ENCODE assay signal across 27 mouse cellular contexts in genomic region chr6:92640896-92641295, GRCm38 (mm10).
DNase-seq lines count a peak whose midpoint lies in the region; ATAC-seq and TF ChIP-seq lines count a peak whose summit lies in the region.
"Had no signal": no experiment of that assay in that cellular context is flagged by ENCODE, and none has a peak within 500 bp of the region (broad histone marks: within the 10 kb centered on the region; RNA-seq: fewer than 3 reads in every experiment).

No protein-coding gene starts in this region.

- TF ChIP-seq CTCF in forebrain, postnatal 0 days (IDR thresholded peaks at IDR 0.05; ENCODE audit: low read depth), result no peak
- no peak for TF ChIP-seq CTCF in layer of hippocampus, adult 2 months (conservative IDR thresholded peaks at IDR 0.05)

- H3K4me2 ChIP-seq in forebrain, postnatal 0 days (ENCODE audit: low read depth), result no peak overlapping the region
- H3K4me2 ChIP-seq in forebrain, embryonic 13.5 days, result no peak overlapping the region
- H3K4me2 ChIP-seq: embryonic facial prominence, embryonic 13.5 days; embryonic facial prominence, embryonic 15.5 days; forebrain, embryonic 12.5 days; forebrain, embryonic 15.5 days had no signal

- H3K4me1 ChIP-seq in forebrain, postnatal 0 days (ENCODE audit: insufficient read depth), result no peaks in the 10 kb centered on the region
- H3K4me1 ChIP-seq in forebrain, embryonic 13.5 days, result no peaks in the 10 kb centered on the region
- H3K4me1 ChIP-seq: embryonic facial prominence, embryonic 13.5 days; embryonic facial prominence, embryonic 15.5 days; forebrain, embryonic 10.5 days; forebrain, embryonic 12.5 days had no signal

- H3K27ac ChIP-seq in forebrain, postnatal 0 days (ENCODE audit: low read depth, low read length), result no peak overlapping the region
- no peak overlapping the region for H3K27ac ChIP-seq in forebrain, embryonic 13.5 days
- peak overlapping the region; percentile 91 for H3K27ac ChIP-seq in layer of hippocampus, adult 2 months
- H3K27ac ChIP-seq: embryonic facial prominence, embryonic 13.5 days; embryonic facial prominence, embryonic 15.5 days; forebrain, embryonic 10.5 days; forebrain, embryonic 12.5 days; forebrain, embryonic 15.5 days had no signal

- no peak for ATAC-seq in forebrain, postnatal 0 days
- ATAC-seq in forebrain, embryonic 13.5 days, result no peak
- ATAC-seq: activated CD4-positive, CD25-positive, alpha-beta regulatory T cell, adult 4 months; CD4-positive, CD25-positive, alpha-beta regulatory T cell, adult 4 months; forebrain, embryonic 15.5 days; Patski had no signal

- no peaks in the 10 kb centered on the region for H3K9me3 ChIP-seq in forebrain, postnatal 0 days (ENCODE audit: low read length)
- no peaks in the 10 kb centered on the region for H3K9me3 ChIP-seq in forebrain, embryonic 13.5 days (replicated peaks)
- H3K9me3 ChIP-seq: embryonic facial prominence, embryonic 13.5 days; embryonic facial prominence, embryonic 15.5 days; forebrain, embryonic 10.5 days; forebrain, embryonic 12.5 days; forebrain, embryonic 15.5 days; G1E had no signal

- peak; percentile 9 for DNase-seq in forebrain, postnatal 0 days
- DNase-seq in layer of hippocampus, adult 2 months (ENCODE audit: low spot score in 2 of 2), result no peak
- no peak for DNase-seq in layer of hippocampus, postnatal 14 days (ENCODE audit: low spot score in 2 of 2)
- peak; percentile 62 for DNase-seq in brain, adult 2 months (ENCODE audit: low read depth, low spot score)
- DNase-seq: adrenal gland, adult 8-10 months; adrenal gland, postnatal 14 days; adrenal gland, postnatal 36 days; B cell, adult 2 months; cerebellum, adult 11 months; cerebellum, adult 18-20 months; cerebellum, adult 8-10 months; cerebellum, adult 9-11 months; cerebellum, postnatal 14 days; cerebellum, postnatal 36 days; embryo, embryonic 11 days had no signal

- H3K27me3 ChIP-seq in forebrain, postnatal 0 days (ENCODE audit: insufficient read depth, low read length), result no peaks in the 10 kb centered on the region
- H3K27me3 ChIP-seq in forebrain, embryonic 13.5 days, result no peaks in the 10 kb centered on the region
- H3K27me3 ChIP-seq: CH12.LX; embryonic facial prominence, embryonic 13.5 days; embryonic facial prominence, embryonic 15.5 days; forebrain, embryonic 12.5 days; forebrain, embryonic 15.5 days; Patski had no signal

- no peak overlapping the region for H3K4me3 ChIP-seq in forebrain, postnatal 0 days (ENCODE audit: low read depth, low read length)
- no peak overlapping the region for H3K4me3 ChIP-seq in forebrain, embryonic 13.5 days
- H3K4me3 ChIP-seq in layer of hippocampus, adult 2 months, result no peak overlapping the region
- H3K4me3 ChIP-seq: embryonic facial prominence, embryonic 13.5 days; embryonic facial prominence, embryonic 15.5 days; erythroblast, embryonic 14.5 days; forebrain, embryonic 10.5 days; forebrain, embryonic 12.5 days; forebrain, embryonic 15.5 days had no signal

- 69% methylated on average over 2 of the region's 2 CpGs for WGBS in forebrain, postnatal 0 days
- 91% methylated on average over 2 of the region's 2 CpGs for WGBS in forebrain, embryonic 13.5 days

- H3K36me3 ChIP-seq in forebrain, postnatal 0 days (ENCODE audit: insufficient read depth), result no peaks in the 10 kb centered on the region
- H3K36me3 ChIP-seq in forebrain, embryonic 13.5 days (ENCODE audit: poor library complexity, severe bottlenecking), result no peaks in the 10 kb centered on the region
- H3K36me3 ChIP-seq: embryonic facial prominence, embryonic 13.5 days; embryonic facial prominence, embryonic 15.5 days; forebrain, embryonic 10.5 days; forebrain, embryonic 12.5 days; forebrain, embryonic 15.5 days; G1E had no signal

- H3K9ac ChIP-seq in forebrain, postnatal 0 days, result no peak overlapping the region
- H3K9ac ChIP-seq in forebrain, embryonic 13.5 days, result no peak overlapping the region
- H3K9ac ChIP-seq: embryonic facial prominence, embryonic 13.5 days; embryonic facial prominence, embryonic 15.5 days; forebrain, embryonic 12.5 days; forebrain, embryonic 15.5 days had no signal

Comparison
In these comparisons a context has a peak if more than half of its experiments do, and no peak if none do; other contexts are left out.
1. DNase-seq: peak in forebrain, postnatal 0 days (single experiment) and brain, adult 2 months (single experiment); none in layer of hippocampus, adult 2 months (0 of 2) and layer of hippocampus, postnatal 14 days (0 of 2).